8 mouse cellular contexts compared by ENCODE assay signal in genomic region chr11:75279342-75280065, GRCm38 (mm10).
DNase-seq lines count a peak whose midpoint lies in the region; ATAC-seq lines count a peak whose summit lies in the region.

No protein-coding gene starts in this region.

- H3K9ac ChIP-seq in forebrain, embryonic 13.5 days: no peak overlapping the region; the same call in 1 of the 2 replicates
- peak overlapping the region; percentile 24; the same call in 1 of the 2 replicates for H3K9ac ChIP-seq in midbrain, embryonic 12.5 days (replicated peaks)

- no peak overlapping the region for H3K27ac ChIP-seq in forebrain, embryonic 13.5 days
- peak overlapping the region; percentile 25; the same call in 1 of the 2 replicates for H3K27ac ChIP-seq in midbrain, embryonic 12.5 days (replicated peaks)

- H3K27me3 ChIP-seq in forebrain, embryonic 13.5 days: peaks cover 60% of the 10 kb centered on the region
- peaks cover 42% of the 10 kb centered on the region for H3K27me3 ChIP-seq in midbrain, embryonic 12.5 days

- H3K4me2 ChIP-seq in forebrain, embryonic 13.5 days: peak overlapping the region; percentile 52
- H3K4me2 ChIP-seq in midbrain, embryonic 12.5 days (replicated peaks): peak overlapping the region; percentile 49

- no peak for ATAC-seq in cerebellum, adult (ENCODE audit: insufficient number of reproducible peaks, low FRiP score, low TSS enrichment)
- ATAC-seq in forebrain, embryonic 13.5 days: no peak
- ATAC-seq in midbrain, embryonic 12.5 days (ENCODE audit: low FRiP score, low read depth): 0 out of 2 replicates have a peak, but pooled peaks have one; percentile 10

- H3K4me3 ChIP-seq in forebrain, embryonic 13.5 days: peak overlapping the region; percentile 6; the same call in 1 of the 2 replicates
- peak overlapping the region; percentile 9; the same call in 1 of the 2 replicates for H3K4me3 ChIP-seq in midbrain, embryonic 12.5 days

- WGBS in forebrain, embryonic 13.5 days: 1% methylated on average over 16 of the region's 16 CpGs
- 3% methylated on average over 16 of the region's 16 CpGs for WGBS in midbrain, embryonic 12.5 days

- no peaks in the 10 kb centered on the region for H3K36me3 ChIP-seq in forebrain, embryonic 13.5 days (ENCODE audit: poor library complexity, severe bottlenecking)
- no peaks in the 10 kb centered on the region for H3K36me3 ChIP-seq in midbrain, embryonic 12.5 days

- H3K4me1 ChIP-seq in forebrain, embryonic 13.5 days: peaks cover 54% of the 10 kb centered on the region
- peaks cover 63% of the 10 kb centered on the region for H3K4me1 ChIP-seq in midbrain, embryonic 12.5 days

- DNase-seq in cerebellum, adult 9-10 months: peak; percentile 49
- DNase-seq in MN1 (ENCODE audit: low spot score): peak; percentile 58
- DNase-seq in kidney, postnatal 10 days: peak; percentile 49
- peak; percentile 14 to 58 for DNase-seq in thymus, adult 18-20 months
- no peak for DNase-seq in layer of hippocampus, adult 18-20 months (ENCODE audit: low spot score in 2 of 2)

- no peaks in the 10 kb centered on the region for H3K9me3 ChIP-seq in forebrain, embryonic 13.5 days (replicated peaks)
- no peaks in the 10 kb centered on the region for H3K9me3 ChIP-seq in midbrain, embryonic 12.5 days

Comparison
In these comparisons a context has a peak if more than half of its experiments do, and no peak if none do; other contexts are left out.
1. DNase-seq: peak in cerebellum, adult 9-10 months (single experiment), MN1 (single experiment), kidney, postnatal 10 days (single experiment) and thymus, adult 18-20 months (2 of 2); none in layer of hippocampus, adult 18-20 months (0 of 2).